Mouse (Mus musculus): ENCODE measurements around the gene Olfr374. TPM values are rescaled to one million over a fixed set of nuclear protein-coding genes. Genes with fewer than 3 reads are reported as not detected.

Olfr374 gene
- polyA plus RNA-seq, 1 experiment from 2014 or later = 0.01 TPM

DNA sequence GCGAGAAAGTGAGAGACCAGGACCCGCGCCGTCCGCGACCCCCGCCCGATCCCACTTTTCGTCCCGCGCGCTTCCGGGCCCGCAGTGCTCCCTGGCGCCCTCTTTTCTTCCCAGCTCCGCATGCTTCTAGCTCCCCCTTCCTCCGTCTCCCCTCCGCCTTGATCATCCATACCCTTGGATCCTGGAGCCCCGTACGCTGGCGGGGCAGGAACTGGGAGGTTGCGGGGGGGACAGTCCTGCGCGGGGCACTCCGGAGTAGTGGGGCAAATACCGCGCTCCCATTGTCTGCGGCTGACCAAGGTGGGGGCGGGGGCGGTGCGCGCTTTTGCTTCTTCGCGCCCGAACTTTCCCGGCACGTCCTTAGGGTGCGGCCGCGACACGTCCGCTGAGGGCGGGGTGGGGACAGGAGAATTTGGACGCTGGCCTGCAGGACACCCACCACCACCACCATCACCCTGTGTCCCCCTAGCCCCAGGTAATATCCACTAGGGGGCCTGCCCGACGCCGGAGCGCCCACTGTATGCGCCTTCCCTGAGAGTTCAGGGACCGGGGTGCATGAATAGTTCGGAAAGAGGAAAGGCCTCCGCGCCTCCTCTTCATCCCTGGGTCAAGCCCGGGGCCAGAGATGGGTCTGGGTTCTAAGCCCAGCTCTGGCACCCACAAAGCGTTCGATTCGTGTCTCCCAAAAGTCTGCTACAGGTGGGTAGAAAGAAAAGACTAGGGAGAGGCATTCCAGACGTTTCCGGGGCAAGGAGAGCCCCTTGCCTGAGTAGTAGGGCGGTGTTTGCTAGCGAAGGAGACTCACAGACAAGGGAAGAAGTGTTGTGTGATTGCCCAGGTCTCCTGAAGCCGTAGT lies 28.8 kb downstream of the Olfr374 start:
- ChIA-PET POLR2A (interaction anchor here (0.9 to 3.7 kb wide), 4 partner anchors 11 to 27 kb away, joined by 3 to 30 read pairs (median 3); no protein-coding TSS in a partner anchor), CTCF (interaction anchor here (0.7 to 1.1 kb wide), 2 partner anchors 12 to 104 kb away, joined by 3 to 7 read pairs; partner anchors contain the start of gene Ap1m1)
- no peak for TF ChIP-seq CTCF (IDR thresholded peaks at IDR 0.05)

DNA sequence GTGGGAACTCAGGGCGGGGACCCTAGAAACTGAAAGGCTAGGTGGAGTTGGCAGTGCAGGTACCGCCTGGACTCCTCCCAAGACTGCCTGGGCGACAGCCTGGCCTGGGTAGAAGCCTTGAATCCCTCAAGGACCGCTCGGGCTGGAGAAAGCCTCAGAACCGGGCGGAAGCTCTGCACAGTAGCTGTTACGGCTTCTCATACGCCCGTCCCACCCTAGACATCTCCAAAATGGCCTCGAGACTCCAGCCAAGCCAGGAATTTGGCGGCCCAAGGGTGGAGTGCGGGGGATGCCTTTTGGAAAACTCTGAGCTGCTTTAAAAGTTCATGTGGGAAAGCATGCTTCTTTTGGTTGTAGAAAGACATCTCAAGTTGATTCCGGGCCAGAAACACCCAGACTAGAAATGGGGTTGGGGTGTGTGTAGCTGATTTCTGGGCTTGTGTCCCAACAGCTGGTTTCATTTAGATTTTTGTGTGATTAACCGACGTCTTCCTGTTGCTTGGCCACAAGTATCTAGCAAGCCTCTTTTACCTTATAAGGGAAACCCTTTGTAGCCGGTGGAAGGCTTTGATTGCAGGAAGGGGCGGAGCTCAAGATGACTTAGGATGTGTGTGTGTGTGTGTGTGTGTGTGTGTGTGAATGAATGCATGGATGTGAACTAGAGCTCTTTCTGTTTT lies 29.6 kb downstream of the Olfr374 start:
- ATAC-seq = peak; percentile 28
- DNase-seq (ENCODE audit: low read depth, low spot score) = no peak
- ChIA-PET CTCF (interaction anchor here (0.7 to 1.1 kb wide), 2 partner anchors 12 to 104 kb away, joined by 3 to 7 read pairs; partner anchors contain the start of gene Ap1m1), POLR2A (interaction anchor here (0.5 to 3.7 kb wide), 6 partner anchors 10 to 677 kb away, joined by 3 to 30 read pairs (median 3); no protein-coding TSS in a partner anchor)
- H3K27me3 ChIP-seq = no peaks in the 10 kb centered on the region
- TF ChIP-seq CTCF (IDR thresholded peaks at IDR 0.05) = no peak
- in situ Hi-C loops (cut with MboI; ENCODE audit: low pct_unique_long_range_greater_than_20kb) = loop anchor here (10.0 to 25.0 kb wide), 2 partner anchors 222 to 849 kb away; no protein-coding TSS in a partner anchor

More for the DNA sequence above, 28.8 kb downstream of the Olfr374 start:
- ATAC-seq (peak; percentile 24), DNase-seq (ENCODE audit: low read depth, low spot score) (no peak)
- in situ Hi-C loops (cut with MboI; ENCODE audit: low pct_unique_long_range_greater_than_20kb) = loop anchor here (10.0 to 25.0 kb wide), 2 partner anchors 221 to 848 kb away; no protein-coding TSS in a partner anchor
- H3K27me3 ChIP-seq = no peaks in the 10 kb centered on the region

DNA sequence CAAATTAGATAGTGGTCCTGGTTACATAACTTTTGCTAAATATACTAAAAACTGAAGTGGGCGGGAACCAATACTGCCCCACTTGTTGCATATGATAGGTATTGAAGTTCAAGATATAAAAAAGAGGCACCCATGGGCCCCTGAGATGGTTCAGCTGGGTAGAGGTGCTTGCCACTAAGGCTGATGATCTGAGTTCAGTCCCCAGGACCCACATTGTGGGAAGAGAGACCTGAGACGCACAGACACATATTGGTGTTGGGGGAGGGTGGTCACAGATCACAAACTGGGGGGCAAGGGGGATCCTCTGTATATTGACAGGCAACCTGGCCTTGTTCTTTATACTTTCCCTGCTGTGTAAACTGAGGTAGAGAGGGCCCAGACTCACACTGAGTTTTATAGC lies 30.6 kb downstream of the Olfr374 start:
- DNase-seq (ENCODE audit: low read depth, low spot score) = no peak
- CTCF ChIA-PET = no interaction called here
- ATAC-seq = no peak
- TF ChIP-seq CTCF (IDR thresholded peaks at IDR 0.05) = no peak
- POLR2A ChIA-PET = interaction anchor here (0.6 to 3.7 kb wide), 4 partner anchors 9 to 74 kb away, joined by 3 to 30 read pairs (median 3); no protein-coding TSS in a partner anchor
- in situ Hi-C loops (cut with MboI; ENCODE audit: low pct_unique_long_range_greater_than_20kb) = loop anchor here (10.0 to 25.0 kb wide), 2 partner anchors 223 to 850 kb away; no protein-coding TSS in a partner anchor
- H3K27me3 ChIP-seq = no peaks in the 10 kb centered on the region

DNA sequence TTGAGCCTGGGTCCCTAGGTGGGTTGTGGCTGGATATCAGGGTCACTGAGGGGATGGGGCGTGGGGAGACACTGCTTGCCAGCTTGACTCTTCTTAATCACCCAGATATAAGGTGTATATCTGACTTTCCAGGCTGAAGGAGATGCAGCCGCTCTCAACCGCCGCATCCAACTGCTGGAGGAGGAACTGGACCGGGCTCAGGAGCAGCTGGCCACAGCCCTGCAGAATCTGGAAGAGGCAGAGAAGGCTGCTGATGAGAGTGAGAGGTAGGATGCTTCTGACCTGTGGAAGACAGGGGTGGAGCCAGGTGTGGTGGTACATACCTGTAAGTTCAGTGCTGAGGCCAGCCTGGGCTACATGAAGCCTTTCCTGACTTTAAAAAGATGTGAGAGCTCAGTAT lies 31.6 kb downstream of the Olfr374 start:
- POLR2A ChIA-PET = interaction anchor here (3.7 kb wide), 1 partner anchor 8 kb away, joined by 30 read pairs; no protein-coding TSS in a partner anchor
- no peak for TF ChIP-seq CTCF (IDR thresholded peaks at IDR 0.05)
- CTCF ChIA-PET = interaction anchor here (1.2 kb wide), 1 partner anchor 29 kb away, joined by 3 read pairs; no protein-coding TSS in a partner anchor
- DNase-seq (ENCODE audit: low read depth, low spot score) (no peak), ATAC-seq (no peak)
- H3K27me3 ChIP-seq = no peaks in the 10 kb centered on the region
- in situ Hi-C loops (cut with MboI; ENCODE audit: low pct_unique_long_range_greater_than_20kb) = loop anchor here (10.0 to 25.0 kb wide), 2 partner anchors 224 to 851 kb away; no protein-coding TSS in a partner anchor

DNA sequence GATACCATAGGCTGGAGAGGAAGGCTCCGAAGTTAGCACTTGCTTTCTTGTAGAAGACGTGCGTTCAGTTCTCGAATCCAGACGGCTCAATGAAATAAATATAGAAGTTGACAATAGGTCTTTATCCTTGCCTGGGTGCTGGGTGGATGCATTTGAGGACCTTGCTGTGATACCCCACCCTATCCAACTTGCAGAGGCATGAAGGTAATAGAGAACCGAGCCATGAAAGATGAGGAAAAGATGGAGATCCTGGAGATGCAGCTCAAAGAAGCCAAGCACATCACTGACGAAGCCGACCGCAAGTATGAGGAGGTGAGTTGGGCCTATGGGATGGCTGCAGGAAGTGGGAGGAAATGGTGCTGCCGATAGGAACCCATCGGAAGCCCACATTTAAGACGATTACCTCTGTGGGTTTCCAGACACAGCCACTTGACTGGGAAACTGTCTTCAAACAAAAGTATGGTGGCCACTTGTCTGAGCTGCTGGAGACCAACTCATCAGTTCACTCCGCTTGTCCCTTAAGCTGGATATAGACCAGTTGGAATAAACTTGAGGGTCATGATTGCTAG lies 36.5 kb downstream of the Olfr374 start:
- no peak for TF ChIP-seq CTCF (IDR thresholded peaks at IDR 0.05)
- DNase-seq (ENCODE audit: low read depth, low spot score) (no peak), ATAC-seq (no peak)
- ChIA-PET POLR2A (no interaction called here), CTCF (no interaction called here)
- in situ Hi-C loops (cut with MboI; ENCODE audit: low pct_unique_long_range_greater_than_20kb) = loop anchor here (25.0 kb wide), 1 partner anchor 856 kb away; no protein-coding TSS in a partner anchor
- H3K27me3 ChIP-seq = no peaks in the 10 kb centered on the region

DNA sequence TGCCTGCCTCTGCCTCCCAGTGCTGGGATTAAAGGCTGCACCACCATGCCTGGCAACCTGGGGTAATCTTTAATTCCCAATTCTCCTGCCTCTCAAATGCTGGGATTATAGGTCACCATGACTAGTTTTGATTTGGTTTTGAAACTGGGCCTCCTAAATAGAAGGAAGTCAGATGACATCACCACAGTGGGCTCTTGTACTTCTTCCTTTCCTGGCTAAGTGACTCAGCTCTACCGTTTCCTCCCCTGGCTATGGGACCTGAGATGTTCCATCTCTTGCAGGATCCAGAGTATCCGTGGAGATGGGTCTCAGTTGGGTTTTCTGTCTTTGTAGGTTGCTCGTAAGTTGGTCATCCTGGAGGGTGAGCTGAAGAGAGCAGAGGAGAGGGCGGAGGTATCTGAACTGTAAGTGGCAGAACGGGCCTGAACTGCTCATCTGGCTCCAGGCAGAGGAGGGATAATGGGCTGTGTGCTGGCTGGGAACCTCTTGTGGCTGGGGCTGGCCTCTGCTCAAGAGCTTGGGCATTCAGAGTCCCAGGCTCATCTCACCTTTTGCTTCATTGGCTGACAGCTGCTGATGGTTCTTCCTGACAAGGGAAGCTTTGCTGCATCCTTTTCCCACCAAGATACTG lies 37.6 kb downstream of the Olfr374 start:
- DNase-seq (ENCODE audit: low read depth, low spot score) (no peak), ATAC-seq (no peak)
- no peak for TF ChIP-seq CTCF (IDR thresholded peaks at IDR 0.05)
- ChIA-PET POLR2A (interaction anchor here (5.5 kb wide), 1 partner anchor 8 kb away, joined by 30 read pairs; the partner anchor contains the start of gene Tpm4), CTCF (no interaction called here)
- no peaks in the 10 kb centered on the region for H3K27me3 ChIP-seq
- in situ Hi-C loops (cut with MboI; ENCODE audit: low pct_unique_long_range_greater_than_20kb) = loop anchor here (25.0 kb wide), 1 partner anchor 857 kb away; no protein-coding TSS in a partner anchor

DNA sequence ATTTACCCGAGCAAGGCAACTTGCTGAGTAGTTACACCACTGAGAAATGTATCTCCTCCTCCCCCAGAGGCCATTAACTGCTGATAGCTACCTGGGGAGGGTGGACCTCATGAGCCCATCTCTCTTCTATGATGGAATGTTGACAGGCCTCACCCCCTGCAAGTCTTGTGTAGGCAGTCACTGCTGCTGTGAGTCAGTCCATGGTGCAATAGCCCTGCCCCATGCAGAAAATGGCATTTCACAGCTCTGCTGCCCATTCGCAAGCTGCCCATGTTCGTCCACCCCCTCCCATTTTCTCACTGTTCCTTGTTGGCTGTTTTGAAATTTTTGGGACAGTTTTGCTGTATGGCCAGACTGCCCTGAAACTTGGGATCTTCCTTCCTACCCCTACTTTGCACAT lies 38.7 kb downstream of the Olfr374 start:
- TF ChIP-seq CTCF (IDR thresholded peaks at IDR 0.05) = no peak
- no peak for DNase-seq (ENCODE audit: low read depth, low spot score)
- in situ Hi-C loops (cut with MboI; ENCODE audit: low pct_unique_long_range_greater_than_20kb) = loop anchor here (25.0 kb wide), 1 partner anchor 858 kb away; no protein-coding TSS in a partner anchor
- CTCF ChIA-PET = interaction anchor here (1.3 kb wide), 1 partner anchor 10 kb away, joined by 7 read pairs; no protein-coding TSS in a partner anchor
- POLR2A ChIA-PET = interaction anchor here (0.5 to 5.5 kb wide), 2 partner anchors 9 to 419 kb away, joined by 7 to 30 read pairs; partner anchors contain the start of gene Tpm4
- no peaks in the 10 kb centered on the region for H3K27me3 ChIP-seq
- ATAC-seq = peak; percentile 61

DNA sequence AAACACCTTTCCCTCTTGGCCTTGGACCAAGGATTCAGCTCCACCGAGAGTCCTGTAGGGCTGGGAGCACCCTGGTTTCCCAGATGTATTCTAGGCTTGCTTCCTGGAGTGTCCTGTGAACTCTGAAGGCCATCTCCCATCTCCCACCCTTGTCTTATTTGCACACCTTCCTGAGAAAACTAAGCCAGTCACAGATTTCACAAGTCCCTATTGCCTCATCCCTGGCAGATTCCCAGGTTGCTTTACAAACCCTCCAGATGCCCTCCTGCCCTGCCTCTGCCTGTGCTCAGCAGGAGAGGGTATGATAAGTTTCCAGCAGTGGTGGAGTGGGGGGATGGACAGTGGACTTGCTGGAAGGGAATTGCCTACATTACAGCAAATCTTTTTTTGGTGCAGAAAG lies 39.2 kb downstream of the Olfr374 start:
- DNase-seq (ENCODE audit: low read depth, low spot score) = no peak
- ATAC-seq = peak; percentile 42
- in situ Hi-C loops (cut with MboI; ENCODE audit: low pct_unique_long_range_greater_than_20kb) = loop anchor here (25.0 kb wide), 1 partner anchor 859 kb away; no protein-coding TSS in a partner anchor
- POLR2A ChIA-PET = interaction anchor here (0.5 to 5.5 kb wide), 2 partner anchors 10 to 418 kb away, joined by 7 to 30 read pairs; partner anchors contain the start of gene Tpm4
- CTCF ChIA-PET = interaction anchor here (1.3 kb wide), 1 partner anchor 9 kb away, joined by 7 read pairs; no protein-coding TSS in a partner anchor
- no peak for TF ChIP-seq CTCF (IDR thresholded peaks at IDR 0.05)
- no peaks in the 10 kb centered on the region for H3K27me3 ChIP-seq

DNA sequence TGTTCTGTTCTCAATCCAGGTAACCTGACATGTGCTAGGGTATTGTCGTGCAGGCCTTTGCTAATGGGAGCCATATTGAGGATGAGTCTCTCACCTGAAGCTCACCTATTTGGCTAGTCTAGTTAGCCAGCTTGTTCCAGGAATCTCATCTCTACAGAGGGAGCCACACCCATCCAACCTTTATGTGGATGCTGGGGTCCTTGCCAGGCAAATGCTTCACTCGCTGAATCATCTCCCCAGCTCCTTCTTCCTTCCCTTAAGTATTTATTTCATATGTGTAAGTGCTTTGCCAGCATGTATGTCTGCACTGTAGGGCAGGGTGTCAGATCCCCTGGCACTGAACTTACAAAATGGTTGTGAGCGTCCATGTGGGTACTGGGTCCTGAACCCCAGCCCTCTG lies 39.7 kb downstream of the Olfr374 start:
- TF ChIP-seq CTCF (IDR thresholded peaks at IDR 0.05) = no peak
- no peak for DNase-seq (ENCODE audit: low read depth, low spot score)
- no peak for ATAC-seq
- in situ Hi-C loops (cut with MboI; ENCODE audit: low pct_unique_long_range_greater_than_20kb) = loop anchor here (25.0 kb wide), 1 partner anchor 859 kb away; no protein-coding TSS in a partner anchor
- CTCF ChIA-PET = interaction anchor here (1.3 kb wide), 1 partner anchor 9 kb away, joined by 7 read pairs; no protein-coding TSS in a partner anchor
- POLR2A ChIA-PET = interaction anchor here (0.6 to 5.5 kb wide), 2 partner anchors 10 kb away, joined by 3 to 30 read pairs; partner anchors contain the start of gene Tpm4
- H3K27me3 ChIP-seq = no peaks in the 10 kb centered on the region

Measured in Patski (cell line).